Mouse (Mus musculus) 3T3-L1 (cell line): ENCODE results near the gene Mrln.
"Not testable (repeated sequence)": the region's sequence is repeated elsewhere in the genome, so short reads cannot be mapped to it uniquely, and the experiment has no call there.

Experiments used
- DNase-seq: peaks from one replicate; pipeline ENCODE4 v3.0.0-alpha.2; 2015; ENCODE audit warnings: low read depth, low spot score

Mrln gene

DNA sequence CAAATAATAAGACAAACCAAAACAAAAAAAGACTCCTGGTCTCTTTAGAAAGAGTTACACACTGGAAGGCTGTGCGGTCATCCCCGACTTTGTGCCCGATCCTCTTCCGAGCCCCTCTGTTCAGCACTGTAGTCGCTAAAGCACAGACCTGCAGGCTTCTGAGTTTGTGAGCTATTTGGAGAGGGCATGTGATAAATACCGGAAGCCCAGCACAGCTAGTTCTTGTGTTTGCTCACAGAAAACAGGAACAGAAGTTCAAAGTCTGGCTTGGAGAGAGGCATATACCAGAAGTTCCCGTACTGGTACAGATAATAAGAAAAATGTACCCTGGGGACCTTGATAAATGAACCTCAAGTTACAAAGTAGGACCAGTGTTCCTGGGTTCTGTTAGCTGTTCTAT is 9.2 kb upstream of the Mrln start:
- DNase-seq = no peak

DNA sequence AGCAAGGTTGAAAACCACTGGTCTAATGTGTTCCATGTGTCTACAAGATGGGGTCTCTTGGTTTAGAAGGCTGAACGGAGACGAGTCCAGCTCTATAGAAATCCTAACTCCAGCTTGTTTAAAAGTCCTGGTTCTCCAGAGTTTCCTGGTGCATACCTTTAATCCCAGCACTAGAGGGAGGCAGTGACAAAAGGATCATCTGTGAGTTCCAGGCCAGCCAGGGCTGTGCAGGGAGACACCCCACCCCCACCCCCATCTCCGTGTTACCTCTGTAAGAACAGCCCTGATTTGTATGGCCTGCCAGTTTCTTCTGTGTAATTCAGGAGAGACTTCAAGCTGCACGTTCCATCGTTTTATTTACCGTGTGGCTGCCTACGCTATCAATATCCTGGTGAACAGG is 8.7 kb upstream of the Mrln start:
- peak; percentile 44 for DNase-seq

DNA sequence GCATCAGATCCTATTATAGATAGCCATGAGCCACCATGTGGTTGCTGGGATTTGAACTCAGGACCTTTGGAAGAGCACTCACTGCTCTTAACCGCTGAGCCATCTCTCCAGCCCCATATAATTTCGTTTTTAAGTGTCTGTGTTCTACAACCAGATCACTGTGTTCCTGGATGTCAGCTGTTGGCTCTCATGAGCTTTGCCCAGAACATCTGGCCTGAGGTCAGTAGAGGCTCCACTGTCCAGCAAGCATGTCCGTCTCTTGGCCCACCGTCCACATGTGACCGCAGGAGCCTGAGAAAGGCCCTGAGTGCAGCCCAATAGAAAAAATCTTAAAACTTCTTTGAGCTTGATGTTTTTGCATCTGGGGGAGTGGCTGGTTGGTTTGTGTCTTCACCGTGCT is 7.8 kb upstream of the Mrln start:
- no peak for DNase-seq

DNA sequence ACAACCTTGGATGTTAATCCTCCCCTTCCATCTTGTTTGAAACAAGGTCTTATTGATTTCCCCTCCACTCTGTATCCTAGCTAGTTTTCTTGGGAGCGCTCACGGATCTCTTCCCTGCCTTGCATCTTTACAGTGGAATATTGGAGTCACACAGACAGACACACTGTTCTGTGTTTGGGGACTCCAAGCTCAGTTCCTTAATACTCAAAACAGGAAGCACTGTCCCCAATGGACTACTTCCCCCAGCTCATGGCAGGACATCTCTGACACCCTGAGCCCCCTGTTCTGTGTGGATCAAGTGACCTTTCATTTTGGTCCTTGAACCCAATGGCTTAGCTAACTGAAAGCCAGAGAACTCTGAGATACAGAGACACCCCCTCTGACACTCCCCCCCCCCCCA is 6.9 kb upstream of the Mrln start:
- no peak for DNase-seq

DNA sequence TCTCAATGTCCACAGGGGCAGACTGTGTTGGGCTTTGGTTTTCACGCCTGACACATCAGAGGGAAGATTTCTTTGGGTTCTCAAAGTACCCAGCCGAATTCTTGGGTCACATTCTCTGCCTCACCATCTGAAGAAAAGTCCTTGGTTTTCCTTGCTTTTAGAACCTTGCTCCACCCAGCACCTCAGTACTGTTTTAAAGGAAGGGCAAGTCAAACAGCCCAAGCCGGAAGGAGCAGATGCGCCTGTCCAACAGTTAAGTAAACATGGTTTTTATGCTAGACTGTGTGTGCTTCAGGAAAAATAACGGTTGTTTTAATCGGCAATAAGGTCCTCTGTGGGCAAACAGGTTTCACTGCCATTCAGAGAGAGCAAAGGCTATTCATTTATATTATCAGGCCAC is 6.5 kb upstream of the Mrln start:
- DNase-seq = no peak

DNA sequence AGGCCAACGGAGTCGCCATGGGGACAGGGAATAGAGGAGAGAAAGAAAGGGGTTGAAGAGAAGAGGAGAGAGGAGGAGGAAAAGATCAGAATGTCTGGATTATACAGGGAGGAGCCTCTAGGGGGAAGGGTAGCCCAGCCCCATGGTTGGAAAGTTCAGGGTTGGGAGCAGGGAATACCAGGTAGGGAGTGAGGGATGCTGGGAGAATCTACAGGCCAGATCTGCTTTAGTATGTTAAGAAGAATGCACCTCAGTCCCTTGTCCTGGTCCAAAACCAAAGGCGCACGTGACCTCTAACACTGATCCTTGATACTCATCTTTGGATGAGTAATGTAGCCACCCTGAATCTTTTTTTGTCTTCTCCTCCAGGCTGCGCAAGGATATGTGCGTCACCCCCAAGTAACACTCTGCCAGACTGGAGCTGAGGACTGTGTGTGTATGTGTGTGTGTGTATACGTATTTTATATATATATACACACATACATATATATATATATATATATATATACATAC is 5.5 kb upstream of the Mrln start:
- DNase-seq = no peak

DNA sequence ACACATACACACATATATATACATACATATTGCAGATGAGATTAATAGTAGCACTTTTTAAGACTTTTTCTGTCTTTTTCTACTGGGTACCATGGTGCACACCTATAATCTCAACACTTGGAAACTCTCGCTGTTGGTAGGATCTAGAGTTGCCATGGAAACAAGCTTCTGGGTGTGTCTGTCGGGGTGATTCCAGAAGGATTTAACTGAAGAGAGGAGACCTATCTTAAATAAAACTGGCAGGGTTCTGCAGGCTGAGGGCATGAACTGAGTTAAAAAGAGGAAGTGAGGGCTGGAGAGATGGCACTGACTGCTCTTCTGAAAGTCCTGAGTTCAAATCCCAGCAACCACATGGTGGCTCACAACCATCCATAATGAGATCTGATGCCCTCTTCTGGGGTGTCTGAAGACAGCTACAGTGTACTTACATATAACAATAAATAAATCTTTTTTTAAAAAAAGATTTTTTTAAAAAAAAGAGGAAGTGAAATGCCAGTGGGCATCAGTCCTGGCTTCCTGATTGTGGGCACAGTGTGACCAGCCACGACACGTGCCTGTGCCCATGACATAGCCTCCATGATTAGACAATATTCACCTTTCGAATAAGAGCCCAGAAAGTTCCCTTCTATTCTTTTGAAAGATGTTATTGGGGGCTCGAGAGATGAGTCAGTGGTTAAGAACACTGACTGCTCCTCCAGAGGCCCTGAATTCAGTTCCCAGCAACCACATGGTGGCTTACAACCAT is 4.8 kb upstream of the Mrln start:
- no peak for DNase-seq

DNA sequence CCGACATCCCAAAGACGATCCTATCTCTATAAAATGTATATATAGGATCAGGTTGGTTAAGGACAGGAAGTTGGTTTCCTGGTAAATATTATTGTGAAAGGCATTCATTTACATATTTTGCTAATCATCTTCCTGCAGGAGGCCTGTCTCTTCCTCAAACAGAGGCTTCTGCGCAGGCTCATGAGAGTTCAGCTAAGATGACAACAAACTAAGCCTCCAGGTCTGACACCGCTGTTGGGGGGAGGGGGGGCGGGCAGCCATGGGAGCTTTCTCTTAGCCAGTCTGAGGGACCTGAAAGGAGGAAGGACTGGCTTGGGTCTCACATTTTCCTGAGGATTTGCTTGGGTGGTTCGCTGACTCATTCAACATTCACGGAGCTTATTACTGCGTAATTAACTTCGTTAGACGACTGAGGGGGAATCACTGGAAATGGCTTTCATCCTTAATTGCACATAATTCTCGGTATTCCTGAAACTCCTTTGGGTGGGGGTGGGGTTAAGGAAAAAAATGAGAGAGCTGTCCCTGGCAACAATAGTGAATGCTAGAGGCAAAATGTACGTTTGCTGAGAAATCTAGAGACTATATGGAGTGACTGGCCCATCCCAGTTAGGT is 3.5 kb upstream of the Mrln start:
- DNase-seq = no peak

DNA sequence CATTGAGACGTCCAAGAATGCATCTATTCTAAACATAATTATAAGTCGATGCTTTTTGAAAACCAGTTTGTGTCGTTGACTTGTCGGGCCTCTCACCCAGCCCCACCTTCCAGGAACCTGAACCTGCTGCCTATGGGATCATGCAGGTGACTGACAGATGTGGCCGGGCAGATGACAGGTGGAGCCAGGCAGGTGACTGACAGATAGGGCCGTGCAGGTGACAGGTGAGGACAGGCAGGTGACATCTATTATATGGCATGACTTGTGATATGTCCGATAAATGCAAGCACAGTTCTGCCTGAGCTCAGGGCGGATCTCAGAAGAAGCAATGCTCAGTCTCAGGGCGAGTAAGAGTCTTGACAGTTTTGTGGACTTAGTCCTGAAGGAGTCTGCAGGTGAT is 6.8 kb downstream of the Mrln start:
- DNase-seq = no peak

DNA sequence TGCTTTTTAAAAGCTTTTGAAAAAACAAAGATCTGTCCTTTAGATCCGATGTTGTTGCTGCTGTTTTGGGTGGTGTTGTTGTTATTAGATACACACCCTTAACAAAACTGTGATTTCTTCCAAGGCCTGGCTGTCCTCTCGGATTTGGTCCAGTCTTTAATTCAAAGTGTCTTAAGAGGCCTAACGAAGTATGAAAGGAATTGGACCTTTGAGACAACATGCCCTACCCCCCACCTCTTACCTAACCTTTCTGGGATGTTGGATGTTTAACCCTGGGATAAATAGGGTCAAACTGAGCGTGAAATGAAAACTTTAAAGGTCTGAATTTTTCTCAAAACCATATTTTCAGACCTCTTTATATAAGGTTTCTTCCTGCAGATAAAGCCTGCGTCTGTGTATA is 16.5 kb downstream of the Mrln start:
- DNase-seq = no peak

DNA sequence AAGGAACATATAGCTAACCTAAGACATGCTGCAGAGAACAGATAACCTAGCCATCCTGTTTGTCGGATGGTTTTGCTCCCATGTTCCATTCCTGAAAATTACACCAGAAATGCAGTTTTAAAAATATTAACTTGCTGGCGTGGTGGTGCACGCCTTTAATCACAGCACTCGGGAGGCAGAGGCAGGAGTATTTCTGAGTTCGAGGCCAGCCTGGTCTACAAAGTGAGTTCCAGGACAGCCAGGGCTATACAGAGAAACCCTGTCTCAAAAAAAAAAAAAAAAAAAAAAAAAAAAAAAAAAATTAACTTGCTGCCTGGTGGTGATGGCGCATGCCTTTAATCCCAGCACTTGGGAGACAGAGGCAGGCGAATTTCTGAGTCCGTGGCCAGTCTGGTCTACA is 17.8 kb downstream of the Mrln start:
- not testable (repeated sequence) for DNase-seq

DNA sequence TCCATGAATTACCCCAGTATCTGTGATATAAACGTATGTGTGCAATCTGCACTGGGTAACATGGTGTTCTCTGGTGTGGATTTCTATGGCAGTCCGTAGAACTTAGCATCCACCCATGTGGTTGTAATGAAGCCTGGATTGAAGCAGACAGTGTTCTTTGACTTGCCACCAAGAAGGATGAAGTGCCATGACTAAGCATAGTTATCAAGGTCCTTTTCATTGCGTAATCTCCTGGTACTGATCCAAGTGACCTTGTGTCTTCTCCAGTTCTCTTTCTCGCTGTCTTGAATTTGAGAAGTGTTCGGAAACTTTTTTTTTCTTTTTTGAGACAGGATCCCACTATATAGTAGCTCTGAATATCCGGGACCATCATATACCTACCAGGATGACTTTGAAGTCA is 20.1 kb downstream of the Mrln start:
- DNase-seq = peak; percentile 10

DNA sequence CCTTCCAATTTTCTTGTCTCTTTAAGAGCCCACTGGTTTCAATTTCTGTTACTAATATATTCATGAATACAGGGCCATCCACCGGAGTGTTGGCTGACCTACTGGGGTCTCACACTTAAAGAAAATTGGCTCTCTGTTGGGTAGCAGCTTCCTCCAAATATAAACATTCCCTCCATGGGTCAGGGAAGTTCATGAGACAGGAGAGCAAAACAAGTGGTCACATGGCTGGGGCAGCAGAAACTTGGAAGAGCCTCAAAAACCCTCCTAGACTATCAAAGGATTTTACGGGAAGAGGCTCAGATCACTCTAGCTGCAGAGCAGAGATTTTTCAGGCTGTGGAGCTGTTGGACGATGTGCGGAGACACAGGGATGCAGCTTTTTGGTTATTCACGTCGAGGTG is 21.3 kb downstream of the Mrln start:
- DNase-seq = no peak

DNA sequence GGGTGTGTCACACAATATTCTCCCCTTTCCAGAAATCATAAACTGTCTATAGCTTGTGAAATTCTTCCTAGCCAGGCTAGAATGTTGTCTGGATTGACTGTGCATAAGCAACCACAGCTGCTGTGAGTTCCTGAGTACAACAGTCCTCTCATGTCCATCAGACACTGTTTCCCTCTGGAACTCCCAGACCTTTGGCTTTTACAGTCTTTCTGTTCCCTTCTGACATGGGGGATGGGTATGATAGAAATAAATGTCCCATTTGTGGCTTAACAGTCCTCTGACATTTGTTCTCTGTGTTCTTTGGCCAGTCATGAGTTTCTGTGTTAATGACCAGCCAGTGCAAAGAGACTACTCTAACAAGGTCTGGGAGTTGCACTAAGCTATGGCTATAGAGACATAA is 22.1 kb downstream of the Mrln start:
- no peak for DNase-seq

DNA sequence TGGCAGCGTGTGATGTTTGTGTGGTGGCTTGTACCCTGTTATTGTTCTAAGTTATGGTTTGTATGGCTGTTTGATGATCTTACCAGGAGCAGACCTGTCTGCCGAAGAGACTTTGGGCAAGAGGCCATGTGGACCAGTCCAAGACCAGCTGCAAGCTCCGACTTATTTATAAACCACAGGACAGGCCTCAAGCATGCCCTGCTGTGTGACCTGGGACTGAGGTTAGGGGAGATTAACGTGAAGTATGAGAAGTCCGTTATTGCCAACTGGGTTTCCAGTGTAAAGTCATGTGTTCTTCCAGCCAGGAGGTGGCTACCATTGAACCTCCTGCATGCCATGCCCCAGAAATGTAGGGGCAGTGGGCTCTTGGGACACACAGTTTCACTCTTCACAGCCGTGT is 25.9 kb downstream of the Mrln start:
- no peak for DNase-seq

DNA sequence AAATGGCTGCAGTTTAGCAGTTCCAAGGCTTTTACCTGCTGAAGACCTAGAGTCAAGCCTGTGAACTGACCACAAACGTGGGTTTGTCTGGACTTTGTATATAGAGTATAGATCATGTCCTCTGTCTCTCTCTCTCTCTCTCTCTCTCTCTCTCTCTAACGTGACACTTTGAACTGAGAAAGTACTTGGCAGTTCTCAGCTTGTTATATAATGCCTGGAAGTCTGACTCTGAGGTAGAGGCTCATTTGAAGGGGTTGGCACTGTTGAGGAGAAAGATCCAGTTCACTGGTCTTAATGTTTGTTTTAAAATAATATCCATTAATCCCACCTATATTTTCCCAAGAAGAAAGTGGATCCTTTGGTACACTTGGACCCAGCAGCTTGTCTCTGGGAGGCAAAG is 33.5 kb downstream of the Mrln start:
- DNase-seq = no peak

DNA sequence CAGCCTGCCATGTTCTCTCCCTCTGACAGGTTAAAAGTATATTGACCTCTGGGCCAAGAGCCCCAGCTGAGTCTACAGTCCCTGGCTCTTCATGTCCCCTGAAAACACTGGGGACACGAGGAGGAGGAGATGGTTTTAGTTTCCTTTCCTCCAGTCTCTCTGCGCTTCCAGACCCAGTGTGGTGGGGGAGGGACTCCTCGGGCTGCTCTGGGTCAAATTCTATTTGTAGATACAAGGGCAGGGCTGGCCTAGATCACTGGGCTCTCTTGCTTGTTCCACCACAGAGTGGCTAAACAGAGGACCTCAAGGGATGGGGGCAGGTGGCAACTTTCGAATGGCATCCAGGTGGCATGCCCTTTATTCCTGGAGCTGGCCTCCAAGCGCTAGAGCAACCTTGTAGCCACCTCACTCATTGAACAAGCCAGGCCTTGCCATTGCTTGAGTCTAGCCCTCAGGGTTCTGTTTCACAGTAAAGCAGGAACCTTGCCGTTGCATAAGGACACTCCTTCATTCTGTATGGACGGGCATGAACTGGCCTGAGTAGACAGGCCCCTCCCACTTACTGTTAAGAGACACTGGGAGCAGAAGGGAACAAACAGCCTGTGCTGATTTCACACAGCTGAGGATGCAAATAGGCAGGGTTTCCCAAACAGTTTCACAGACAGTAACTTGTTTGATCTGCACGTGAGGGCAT is 38.4 kb downstream of the Mrln start:
- no peak for DNase-seq

DNA sequence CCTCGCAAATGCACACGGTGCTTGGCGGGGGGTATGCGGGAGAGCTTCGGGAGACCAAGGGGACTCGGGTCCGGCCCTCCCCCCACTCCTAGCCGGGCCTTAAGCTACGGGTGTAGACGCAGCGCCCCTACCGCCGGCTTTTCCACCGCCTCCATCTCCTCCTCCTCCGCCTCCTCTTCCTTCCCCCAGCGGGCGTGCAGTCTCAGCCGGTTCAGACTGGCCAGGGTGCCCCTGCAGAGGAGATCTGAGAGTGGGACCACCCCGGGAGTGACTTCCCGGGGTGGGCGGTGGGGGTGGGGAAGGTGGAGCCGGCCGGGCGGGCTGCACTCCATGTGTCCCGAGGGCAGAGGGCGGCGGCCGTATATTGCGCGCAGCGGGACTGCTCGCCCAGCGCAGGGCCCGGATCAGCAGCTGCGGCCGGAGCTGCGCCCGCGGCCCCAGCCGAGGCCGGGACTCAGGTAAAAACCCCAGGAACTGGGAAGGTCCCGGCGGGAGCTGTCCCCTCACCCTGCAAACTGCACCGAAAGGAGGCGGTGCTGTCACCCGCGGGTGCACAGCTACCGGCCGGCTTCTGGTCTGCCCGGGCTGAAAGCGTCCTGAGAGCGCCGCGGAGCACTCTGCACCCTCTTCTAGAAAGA is 40.6 kb downstream of the Mrln start, which contains the start of gene Slc16a9:
Gene Slc16a9, plus strand, starts transcription at position 180 of the 638 bp plus-strand sequence.
- no peak for DNase-seq

DNA sequence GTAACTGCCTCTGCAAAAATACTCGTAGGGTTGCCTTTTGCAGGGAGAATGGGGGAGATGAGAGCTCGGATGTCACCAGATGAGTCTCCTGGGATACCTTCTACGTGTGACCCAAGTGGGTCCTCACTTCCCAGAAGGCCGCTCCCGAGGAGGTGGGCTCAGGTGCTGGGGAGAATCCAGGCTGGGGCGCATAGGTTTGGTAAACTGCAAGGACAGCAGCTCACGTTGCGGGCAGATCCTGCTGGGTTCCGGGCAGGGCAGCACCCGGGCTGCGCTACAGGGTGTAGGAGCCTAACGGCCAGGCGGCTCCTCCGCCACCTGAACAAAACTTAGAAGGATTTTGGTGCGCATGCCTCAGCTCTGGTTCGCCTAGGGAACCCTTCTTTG is 41.1 kb downstream of the Mrln start:
- no peak for DNase-seq

DNA sequence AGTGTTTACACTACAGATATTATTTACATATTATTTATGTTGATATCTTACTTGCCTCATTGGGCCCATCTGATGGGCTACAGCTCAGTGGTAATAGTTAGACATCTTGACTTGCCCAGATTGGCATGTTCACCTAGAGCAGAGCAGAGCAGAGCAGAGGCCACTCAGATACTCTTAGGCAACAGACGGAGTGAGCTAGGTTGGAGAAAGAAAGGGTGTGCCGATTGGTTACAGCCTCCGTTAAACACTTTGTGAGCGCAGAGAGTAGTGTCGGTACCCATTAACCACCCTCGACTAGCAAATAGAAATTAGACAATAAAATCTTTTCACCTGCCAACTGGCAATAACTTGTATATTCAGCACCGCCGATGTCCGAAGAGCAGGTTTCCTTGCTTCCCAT is 41.6 kb downstream of the Mrln start:
- DNase-seq = no peak

DNA sequence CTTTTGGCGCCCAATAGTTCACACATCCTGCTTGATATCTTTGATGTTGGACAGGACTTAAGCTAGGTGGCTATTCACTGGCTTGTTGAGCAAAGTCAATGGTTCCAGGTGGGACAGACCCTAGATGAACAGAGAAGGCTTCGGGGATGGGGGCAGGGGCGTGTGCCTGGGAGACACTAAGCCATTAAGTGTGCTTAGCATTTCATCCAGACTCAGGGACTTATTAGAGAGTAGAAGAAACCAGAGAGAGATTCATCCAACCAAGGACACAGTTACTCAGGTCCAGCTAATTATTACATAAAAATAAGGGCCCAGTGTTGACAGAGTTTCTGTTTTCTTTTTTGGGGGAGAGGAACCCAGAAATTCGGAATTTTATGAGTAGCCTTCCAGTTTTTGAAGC is 45.9 kb downstream of the Mrln start:
- no peak for DNase-seq

DNA sequence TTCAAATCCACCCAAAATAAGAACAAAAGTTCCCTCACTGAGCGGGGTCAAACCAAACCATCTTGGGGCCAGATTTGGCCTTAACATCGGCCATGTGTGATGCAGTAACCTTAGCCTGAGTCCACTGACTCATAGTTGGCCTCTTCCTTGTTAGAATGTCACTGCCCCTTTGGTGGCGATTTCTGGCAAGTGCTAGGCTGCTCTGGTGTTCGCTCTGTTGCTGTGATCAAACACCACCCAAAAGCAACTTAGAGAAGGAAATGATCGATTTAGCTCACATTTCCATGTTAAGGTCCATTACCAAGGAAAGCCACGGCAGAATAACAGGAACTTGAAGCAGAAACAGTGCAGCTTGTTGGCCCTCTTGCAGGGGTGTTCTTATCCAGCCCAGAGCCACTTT is 46.3 kb downstream of the Mrln start:
- DNase-seq = no peak
